In the genomic region with DNA sequence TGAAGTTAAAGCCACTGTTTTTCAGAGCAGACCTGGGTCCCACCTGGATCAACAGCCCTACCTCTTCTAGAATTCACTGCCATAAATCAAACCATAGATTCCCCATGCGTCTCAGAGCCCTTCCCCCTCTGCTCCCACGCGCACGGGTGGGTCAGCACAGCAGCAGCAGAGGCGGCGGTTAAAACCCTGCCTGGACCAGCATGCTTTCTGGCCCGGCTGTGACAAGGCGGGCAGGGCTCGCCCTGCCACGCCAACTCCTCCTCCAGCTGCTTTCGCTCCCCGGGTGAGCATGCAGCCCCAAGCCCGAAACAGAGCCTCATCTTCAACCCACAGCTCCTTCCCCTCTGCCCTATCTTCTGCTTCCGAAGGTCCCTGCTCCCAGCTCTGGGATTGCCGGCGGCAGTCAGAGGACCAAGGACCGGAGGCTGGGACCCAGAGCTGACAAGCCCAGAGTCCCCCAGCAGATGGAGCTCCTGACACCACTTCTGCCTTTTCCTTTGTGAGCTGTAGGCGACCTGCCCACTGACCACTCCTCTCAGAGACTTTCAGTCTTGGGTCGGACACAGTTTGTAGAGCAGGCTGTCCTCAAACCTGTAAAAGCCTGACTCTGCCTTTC, we compare ENCODE assay signal across 8 mouse cellular contexts. TPM values are rescaled to one million over a fixed set of nuclear protein-coding genes. Genes with fewer than 3 reads are reported as not detected.
A peak's percentile ranks its signal among the peaks of the same experiment; 100 is the strongest.
DNase-seq lines count a peak whose midpoint lies in the region; ATAC-seq lines count a peak whose summit lies in the region.

No protein-coding gene starts in this region.

- under 1% methylated on average over 19 of the region's 19 CpGs for WGBS in heart, embryonic 14.5 days
- WGBS in liver, embryonic 16.5 days (ENCODE audit: insufficient replicate concordance), result 2% methylated on average over 19 of the region's 19 CpGs
- WGBS in neural tube, embryonic 13.5 days, result 3% methylated on average over 19 of the region's 19 CpGs

- H3K4me1 ChIP-seq in heart, embryonic 14.5 days (ENCODE audit: control insufficient read depth in 2 of 2, insufficient read depth in 2 of 2, low read length in 2 of 2), result no peaks in the 10 kb centered on the region; a peak in 1 of 4 replicates
- no peaks in the 10 kb centered on the region for H3K4me1 ChIP-seq in liver, embryonic 16.5 days (ENCODE audit: control insufficient read depth, low read depth, low read length)
- 0 out of 2 replicates have a peak, but pooled peaks cover 4% of the 10 kb centered on the region for H3K4me1 ChIP-seq in neural tube, embryonic 13.5 days (replicated peaks)

- H3K9me3 ChIP-seq in heart, embryonic 14.5 days (ENCODE audit: control insufficient read depth, low read length), result no peaks in the 10 kb centered on the region
- no peaks in the 10 kb centered on the region for H3K9me3 ChIP-seq in liver, embryonic 16.5 days (replicated peaks; ENCODE audit: control insufficient read depth, low read length)
- 0 out of 2 replicates have a peak, but pooled peaks cover 3% of the 10 kb centered on the region for H3K9me3 ChIP-seq in neural tube, embryonic 13.5 days

- DNase-seq in A20 (ENCODE audit: low read depth, low spot score), result peak; percentile 47
- DNase-seq in adrenal gland, postnatal 4 days (ENCODE audit: low spot score in 2 of 2), result peak; percentile 43 to 53
- DNase-seq in fibroblast of lung, adult 2 months (ENCODE audit: low read depth), result peak; percentile 32
- DNase-seq in kidney, postnatal 10 days, result peak; percentile 89
- DNase-seq in thymus, postnatal 25 days, result peak; percentile 51

- H3K4me2 ChIP-seq in heart, embryonic 14.5 days (ENCODE audit: low read length), result peak overlapping the region; percentile 75
- H3K4me2 ChIP-seq in liver, embryonic 16.5 days (ENCODE audit: low read depth, low read length), result peak overlapping the region; percentile 44; the same call in 1 of the 2 replicates
- H3K4me2 ChIP-seq in neural tube, embryonic 13.5 days, result peak overlapping the region; percentile 71

- no peak overlapping the region for H3K27ac ChIP-seq in heart, embryonic 14.5 days (replicated peaks in 1 of 2; ENCODE audit: control insufficient read depth in 1 of 2, insufficient read depth in 1 of 2, low read depth in 2 of 2, low read length in 2 of 2)
- no peak overlapping the region for H3K27ac ChIP-seq in liver, embryonic 16.5 days (ENCODE audit: low read length)
- H3K27ac ChIP-seq in neural tube, embryonic 13.5 days (replicated peaks), result no peak overlapping the region

- peak overlapping the region; percentile 41 to 51 for H3K4me3 ChIP-seq in heart, embryonic 14.5 days (ENCODE audit: control insufficient read depth in 1 of 2, insufficient read depth in 1 of 2, low read depth in 1 of 2, low read length in 2 of 2)
- H3K4me3 ChIP-seq in liver, embryonic 16.5 days (ENCODE audit: low read depth, low read length), result peak overlapping the region; percentile 24; the same call in 1 of the 2 replicates
- peak overlapping the region; percentile 43 for H3K4me3 ChIP-seq in neural tube, embryonic 13.5 days

- no peaks in the 10 kb centered on the region for H3K36me3 ChIP-seq in heart, embryonic 14.5 days (ENCODE audit: control insufficient read depth, insufficient read depth, low read length)
- no peaks in the 10 kb centered on the region for H3K36me3 ChIP-seq in liver, embryonic 16.5 days (ENCODE audit: control insufficient read depth, insufficient read depth)
- no peaks in the 10 kb centered on the region for H3K36me3 ChIP-seq in neural tube, embryonic 13.5 days

- no peak for ATAC-seq in heart, embryonic 14.5 days (ENCODE audit: insufficient number of reproducible peaks, insufficient read depth, low FRiP score, low read depth)
- ATAC-seq in liver, embryonic 16.5 days (ENCODE audit: low read depth), result no peak
- ATAC-seq in neural tube, embryonic 13.5 days (ENCODE audit: low read depth), result peak; percentile 89

- no peaks in the 10 kb centered on the region for H3K27me3 ChIP-seq in heart, embryonic 14.5 days (ENCODE audit: control insufficient read depth, insufficient read depth, low read length)
- H3K27me3 ChIP-seq in liver, embryonic 16.5 days (ENCODE audit: control insufficient read depth, insufficient read depth, low read depth, low read length), result no peaks in the 10 kb centered on the region
- H3K27me3 ChIP-seq in neural tube, embryonic 13.5 days, result no peaks in the 10 kb centered on the region

- H3K9ac ChIP-seq in heart, embryonic 14.5 days (ENCODE audit: low read length), result peak overlapping the region; percentile 63
- H3K9ac ChIP-seq in liver, embryonic 16.5 days (ENCODE audit: low read depth, low read length), result no peak overlapping the region
- peak overlapping the region; percentile 76 for H3K9ac ChIP-seq in neural tube, embryonic 13.5 days

RNA-seq across cellular contexts. Expression of a gene that starts 8.3 kb away (rescaled TPM):
- 1 to 10 TPM; 9.7 to 9.9 TPM for total RNA-seq in adrenal gland, postnatal 4 days (2021)
- polyA plus RNA-seq in heart, embryonic 14.5 days (2014; fragmentation: Nextera tagmentation; extraction: Ambion mirVana), result 12.9 and 20.7 TPM in 2 replicates
- 3.1 and 3.5 TPM in 2 replicates for polyA plus RNA-seq in liver, embryonic 16.5 days (2015; fragmentation: Nextera tagmentation; extraction: Ambion mirVana)
- 2.7 and 3.1 TPM in 2 replicates for polyA plus RNA-seq in neural tube, embryonic 13.5 days (2015; fragmentation: Nextera tagmentation; extraction: Ambion mirVana)

RNA-seq across cellular contexts. Expression of a gene that starts 17.6 kb away (rescaled TPM):
- 1 to 10 TPM; 2.7 to 3.2 TPM for total RNA-seq in adrenal gland, postnatal 4 days (2021)
- polyA plus RNA-seq in heart, embryonic 14.5 days (2014; fragmentation: Nextera tagmentation; extraction: Ambion mirVana), result 1.6 and 2.7 TPM in 2 replicates
- polyA plus RNA-seq in liver, embryonic 16.5 days (2015; fragmentation: Nextera tagmentation; extraction: Ambion mirVana), result 1.7 and 2.4 TPM in 2 replicates
- polyA plus RNA-seq in neural tube, embryonic 13.5 days (2015; fragmentation: Nextera tagmentation; extraction: Ambion mirVana), result 1.8 and 2.3 TPM in 2 replicates

RNA-seq across cellular contexts. Expression of a gene that starts 17.6 kb away (rescaled TPM):
- under 1 TPM; 0.48 to 0.59 TPM for total RNA-seq in adrenal gland, postnatal 4 days (2021)
- polyA plus RNA-seq in heart, embryonic 14.5 days (2014; fragmentation: Nextera tagmentation; extraction: Ambion mirVana), result 0.19 and 0.75 TPM in 2 replicates
- polyA plus RNA-seq in liver, embryonic 16.5 days (2015; fragmentation: Nextera tagmentation; extraction: Ambion mirVana), result 0.12 TPM in 1 of 2 replicates, not detected in the other
- 0.66 TPM in 1 of 2 replicates, not detected in the other for polyA plus RNA-seq in neural tube, embryonic 13.5 days (2015; fragmentation: Nextera tagmentation; extraction: Ambion mirVana)

Comparison
In these comparisons a context has a peak if more than half of its experiments do, and no peak if none do; other contexts are left out.
1. DNase-seq: peak in every context shown above with its lines; median percentile 89 in kidney, postnatal 10 days; 51 in thymus, postnatal 25 days; 48 in adrenal gland, postnatal 4 days; 47 in A20; 32 in fibroblast of lung, adult 2 months.